Mouse (Mus musculus) kidney, adult 9 months (tissue): ENCODE results near the gene Srpk1.

ENCODE experiments used
- DNase-seq: peaks from one replicate; pipeline ENCODE4 v3.0.0; 2022

Srpk1 gene

DNA sequence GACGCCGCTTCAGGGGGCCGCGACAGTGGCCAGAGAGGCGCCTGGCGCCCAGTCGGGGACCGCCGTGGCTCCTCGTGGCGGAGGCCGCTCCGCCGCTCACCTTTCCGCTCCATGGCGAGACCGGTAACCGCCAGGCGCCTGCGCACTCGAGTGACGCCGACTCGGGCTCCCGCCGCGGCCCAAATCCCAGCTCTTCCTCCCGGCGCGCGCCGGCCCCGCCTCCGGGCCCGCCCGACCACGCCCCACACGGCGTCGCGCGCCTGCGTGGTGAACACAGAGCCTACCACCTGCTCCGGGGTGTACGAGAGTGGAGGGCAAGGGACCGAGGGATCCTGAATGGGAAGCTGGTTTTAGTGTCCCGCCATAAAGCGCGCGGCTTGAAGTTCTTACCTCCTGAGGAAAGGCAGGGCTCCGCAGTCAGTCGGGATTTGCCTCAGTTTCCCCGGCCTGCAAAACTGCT, at the start of gene Srpk1:
Gene Srpk1 (minus strand): TSS at position 410 of the 460 bp plus-strand sequence.
- DNase-seq = peak; percentile 90

DNA sequence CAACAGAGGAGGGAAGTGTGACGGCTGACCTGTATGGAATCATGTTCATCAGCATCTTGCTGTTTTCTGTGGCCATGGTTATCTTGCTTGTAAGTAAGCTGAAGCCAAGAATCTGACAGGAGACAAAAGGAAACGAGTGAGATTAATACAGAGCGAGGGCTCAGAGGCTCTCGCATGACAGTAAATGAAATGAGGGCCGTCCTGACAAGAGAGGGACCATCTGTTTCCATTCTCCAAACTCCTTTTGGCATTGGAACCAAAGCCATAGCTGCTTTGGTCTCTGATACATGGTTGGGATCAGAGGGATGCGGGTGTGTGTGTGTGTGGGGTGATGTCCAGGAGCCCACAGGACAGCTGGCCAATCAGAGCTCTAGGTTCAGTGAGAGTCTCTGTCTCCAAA, 37.1 kb upstream of the Srpk1 start:
- DNase-seq = no peak

- peak; percentile 17 for DNase-seq
Observed at GRCm38 (mm10) chr17:28657936-28658335, 35.4 kb upstream of the Srpk1 start.

DNA sequence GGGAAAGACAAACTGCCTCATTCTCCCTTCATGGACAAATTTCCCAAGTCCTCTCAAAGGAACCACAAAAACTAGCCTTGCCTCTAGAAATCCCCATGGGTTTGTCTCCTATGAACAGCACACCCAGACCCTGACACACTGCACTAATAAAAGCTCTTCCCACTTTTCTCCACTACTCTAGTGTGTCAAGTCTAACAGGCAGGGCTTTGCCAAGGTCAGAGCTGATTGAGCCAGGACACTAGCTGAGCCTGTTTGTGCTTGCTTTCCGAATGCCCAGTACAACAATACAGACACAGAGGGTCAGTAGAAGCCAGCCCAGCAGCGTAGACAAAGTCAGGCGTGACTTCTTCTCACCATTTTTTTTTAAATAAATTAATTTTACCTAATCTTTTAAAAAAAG, 27.8 kb upstream of the Srpk1 start:
- DNase-seq = no peak

DNA sequence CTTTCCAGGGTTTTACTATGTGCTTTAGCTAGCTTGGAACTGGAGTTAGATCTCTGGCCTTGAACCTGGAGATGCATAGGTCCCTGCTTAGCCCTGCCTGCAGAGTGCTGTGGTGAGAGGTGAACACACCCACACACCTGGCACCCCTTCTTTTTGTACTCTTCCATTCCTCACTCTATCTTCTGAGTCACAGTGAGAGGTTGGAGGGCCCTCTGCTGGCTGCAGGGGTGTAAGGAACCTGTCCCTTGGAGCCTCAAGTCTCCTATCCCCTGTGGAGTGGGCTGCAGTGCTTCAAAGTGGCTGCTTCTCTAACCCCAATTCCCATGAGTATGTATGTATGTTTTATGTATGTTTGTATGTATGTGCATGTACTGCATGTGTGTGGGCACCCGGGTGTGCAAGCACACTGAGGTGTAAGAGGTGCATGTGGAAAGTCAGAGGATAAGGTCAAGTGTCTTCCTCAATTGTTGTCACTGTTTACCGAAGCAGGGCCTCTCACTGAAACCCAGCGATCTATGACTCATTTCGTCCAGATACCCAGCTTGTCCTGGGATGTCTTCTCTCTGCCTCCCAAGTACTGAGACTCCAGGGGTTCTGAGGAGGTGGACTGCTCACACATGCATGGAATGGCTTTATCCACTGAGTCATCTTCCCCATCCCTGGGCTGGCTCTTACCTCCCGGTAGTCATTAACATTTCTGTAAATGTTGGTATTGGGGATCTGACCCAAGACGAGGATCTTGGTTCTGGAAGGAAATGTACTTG, 26.3 kb upstream of the Srpk1 start:
- peak; percentile 55 for DNase-seq

DNA sequence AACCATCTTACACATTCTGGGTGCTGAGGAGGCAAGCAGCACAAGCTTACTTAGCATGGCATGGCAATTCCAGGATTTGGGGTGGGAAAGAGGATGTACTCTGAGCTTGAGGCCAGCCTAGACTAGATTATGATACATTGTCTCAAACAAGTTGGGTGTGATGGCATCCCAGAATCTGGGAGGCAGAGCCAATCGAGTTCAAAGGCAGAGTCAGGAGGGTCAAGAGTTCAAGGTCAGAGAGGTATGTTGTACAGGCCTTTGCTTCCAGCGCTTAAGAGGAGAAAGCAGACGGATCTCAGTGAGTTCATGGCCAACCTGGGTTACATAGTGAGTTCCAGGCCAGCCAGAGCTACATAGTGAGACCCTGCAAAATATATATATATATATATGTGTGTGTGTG, 23.7 kb upstream of the Srpk1 start:
- DNase-seq = no peak

DNA sequence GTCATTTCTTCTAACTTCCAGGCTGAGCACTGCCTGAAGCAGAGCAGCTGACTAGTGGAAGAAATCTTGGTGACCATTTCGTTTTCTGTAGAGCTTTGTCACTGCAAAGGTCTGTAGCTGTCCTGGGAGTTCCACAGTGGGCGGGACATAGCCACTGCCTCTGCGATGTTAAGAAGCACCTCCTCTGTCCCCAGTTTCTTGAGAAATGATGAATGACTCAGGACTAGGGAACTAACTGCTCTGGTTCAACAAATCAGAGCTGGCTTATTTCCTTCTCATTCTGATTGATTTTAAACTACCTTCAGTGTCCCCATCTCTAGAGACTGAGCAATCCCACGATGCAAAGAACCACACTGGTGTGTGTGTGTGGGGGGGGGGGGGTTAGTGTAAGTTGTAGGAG, 21.6 kb upstream of the Srpk1 start:
- no peak for DNase-seq

- DNase-seq = no peak
Observed at GRCm38 (mm10) chr17:28643697-28644096, 21.2 kb upstream of the Srpk1 start.

DNA sequence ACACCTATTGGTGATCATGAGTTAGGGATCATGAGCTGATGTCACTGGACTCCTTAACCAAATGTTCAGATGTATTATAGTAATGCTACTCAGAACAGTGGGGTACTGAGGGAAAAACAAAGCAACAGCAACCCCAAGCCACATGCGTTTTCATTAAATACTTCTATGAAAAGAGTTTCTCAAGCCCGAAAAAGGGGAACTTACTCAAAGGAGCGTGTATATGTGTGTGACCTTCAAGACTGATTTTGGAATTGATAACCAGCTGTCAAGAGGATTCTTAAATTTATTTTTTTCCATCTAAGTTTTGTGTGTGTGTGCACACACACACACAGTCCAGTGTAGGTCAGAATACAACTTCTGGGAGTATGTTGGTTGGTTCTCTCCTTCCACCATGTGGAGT, 17.6 kb upstream of the Srpk1 start:
- no peak for DNase-seq

DNA sequence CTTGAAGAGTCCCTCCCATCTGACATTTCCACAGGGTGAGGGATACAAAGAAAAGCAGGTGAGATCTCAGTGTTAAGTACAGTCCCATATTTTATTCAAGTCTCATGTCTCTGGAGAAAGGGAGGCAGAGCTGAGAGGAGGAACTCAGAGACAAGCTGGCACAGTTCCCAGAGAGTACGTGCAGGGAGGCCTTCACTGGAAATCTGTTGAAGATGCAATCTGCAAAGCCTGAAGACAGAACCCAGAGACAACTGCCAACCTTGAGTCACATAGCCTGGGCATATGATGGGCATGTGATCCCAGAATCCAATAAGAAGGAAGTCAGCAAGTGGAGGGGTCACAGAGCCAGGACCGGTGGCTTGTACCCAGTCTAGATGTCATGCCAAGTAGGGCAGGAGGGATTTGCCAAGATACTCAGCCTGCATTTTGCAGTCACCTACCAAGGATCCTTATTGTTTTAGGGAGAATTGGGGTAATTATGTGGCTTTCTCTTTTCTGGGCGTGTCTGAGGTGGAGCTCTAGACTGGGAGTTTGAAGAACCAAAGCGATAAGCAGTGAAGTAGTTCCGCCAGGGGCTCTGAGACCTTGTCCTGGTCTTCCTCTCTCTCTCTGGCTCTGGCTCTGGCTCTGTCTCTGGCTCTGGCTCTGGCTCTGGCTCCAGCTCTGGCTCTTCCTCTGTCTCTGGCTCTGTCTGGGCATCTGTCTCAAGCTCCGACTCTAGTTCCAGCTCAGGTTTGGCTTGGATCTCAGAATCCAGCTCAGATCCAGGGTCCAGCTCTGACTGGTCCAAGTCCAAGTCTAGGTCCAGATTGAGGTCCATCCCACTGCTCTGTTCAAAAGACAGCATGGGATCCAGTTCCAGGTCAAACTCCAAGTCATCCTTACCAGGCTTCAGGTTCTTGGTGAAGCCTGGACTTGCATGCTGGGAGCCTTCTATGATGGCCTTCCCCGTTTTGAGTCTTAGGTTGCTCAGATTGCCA, 15.5 kb upstream of the Srpk1 start:
- peak; percentile 66 for DNase-seq

DNA sequence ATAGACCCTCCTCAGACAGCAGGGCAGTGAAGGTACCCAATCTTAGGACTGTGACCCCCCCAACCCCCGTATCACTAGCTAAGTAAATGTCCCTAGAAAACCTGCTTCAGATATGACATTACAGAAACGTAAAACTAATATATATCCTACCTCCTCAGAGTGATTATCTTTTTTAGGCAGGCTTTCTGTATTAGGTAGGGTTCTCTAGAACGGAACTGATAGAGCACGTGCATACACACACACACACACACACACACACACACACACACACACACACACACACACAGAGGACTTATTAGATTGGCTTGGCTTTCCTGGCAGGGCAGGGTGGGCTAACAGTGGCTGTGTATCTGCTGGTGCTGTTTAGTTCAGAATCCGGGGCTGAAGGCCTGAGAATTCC, 13.3 kb upstream of the Srpk1 start:
- DNase-seq = no peak

GRCm38 (mm10) chr17:28629125-28629524, 6.6 kb upstream of the Srpk1 start:
- DNase-seq = no peak

DNA sequence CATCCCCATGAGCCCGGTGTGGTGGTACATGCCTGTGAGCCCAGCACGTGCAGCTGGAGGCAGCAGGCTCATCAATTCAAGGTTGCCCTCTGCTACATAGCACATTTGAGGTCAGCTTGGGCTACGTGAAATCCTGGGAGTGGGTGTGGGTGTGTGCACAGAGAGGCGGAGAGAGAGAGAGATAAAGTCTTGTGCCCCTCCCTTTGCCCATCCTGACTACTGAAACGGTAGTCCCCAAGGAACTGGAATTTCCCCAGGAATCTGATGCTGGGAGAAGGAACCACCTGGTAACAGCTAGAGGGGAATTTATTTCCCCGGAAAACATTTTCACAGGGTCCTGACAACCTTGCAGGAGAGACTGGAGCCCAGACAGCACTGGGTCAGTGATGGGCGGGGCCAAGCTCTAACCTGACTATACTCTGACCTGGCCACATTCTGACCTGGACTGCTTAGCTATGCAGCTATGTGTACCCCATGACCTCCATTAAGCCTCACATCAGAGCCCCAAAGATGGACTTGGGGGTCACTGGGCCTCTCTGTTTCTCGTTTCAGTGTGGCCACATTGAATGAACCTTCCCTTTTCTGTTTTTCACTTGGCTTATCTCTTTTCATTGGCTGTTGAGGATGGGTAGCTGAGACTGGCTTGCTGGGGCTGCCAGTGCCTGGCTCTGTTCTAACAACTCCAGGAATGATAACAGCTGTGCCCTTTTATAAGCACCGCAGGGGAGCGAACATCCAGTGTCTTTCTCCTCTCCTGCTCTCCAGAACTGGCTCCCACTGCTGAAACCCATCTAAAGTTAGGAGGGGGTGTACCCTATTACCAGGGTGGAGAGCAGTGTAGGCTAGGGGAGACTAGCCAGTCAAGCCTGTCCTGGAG, 6.0 kb upstream of the Srpk1 start:
- DNase-seq = peak; percentile 27

DNA sequence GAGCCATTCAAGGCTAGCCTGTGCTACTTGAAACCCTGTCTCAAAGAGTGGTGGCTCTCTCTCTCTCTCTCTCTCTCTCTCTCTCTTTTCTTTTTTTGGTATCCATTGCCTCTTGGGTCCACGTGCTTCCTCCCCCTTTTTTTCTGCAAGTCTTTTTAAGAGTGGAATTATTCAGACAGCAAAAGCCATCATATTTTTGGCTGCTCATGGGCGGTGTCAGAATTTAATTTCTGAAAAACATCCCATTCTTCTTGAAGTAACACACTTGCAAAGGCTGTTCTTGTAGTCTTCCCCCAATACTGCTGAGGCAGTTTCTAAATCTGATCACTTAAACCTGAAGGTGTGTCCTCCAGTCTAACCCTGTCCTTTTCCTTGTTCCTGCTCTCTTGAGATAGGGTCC, 4.4 kb upstream of the Srpk1 start:
- no peak for DNase-seq

GRCm38 (mm10) chr17:28625327-28625726, 2.8 kb upstream of the Srpk1 start:
- DNase-seq = no peak

- DNase-seq = no peak
Observed at GRCm38 (mm10) chr17:28624841-28625240, 2.3 kb upstream of the Srpk1 start.

DNA sequence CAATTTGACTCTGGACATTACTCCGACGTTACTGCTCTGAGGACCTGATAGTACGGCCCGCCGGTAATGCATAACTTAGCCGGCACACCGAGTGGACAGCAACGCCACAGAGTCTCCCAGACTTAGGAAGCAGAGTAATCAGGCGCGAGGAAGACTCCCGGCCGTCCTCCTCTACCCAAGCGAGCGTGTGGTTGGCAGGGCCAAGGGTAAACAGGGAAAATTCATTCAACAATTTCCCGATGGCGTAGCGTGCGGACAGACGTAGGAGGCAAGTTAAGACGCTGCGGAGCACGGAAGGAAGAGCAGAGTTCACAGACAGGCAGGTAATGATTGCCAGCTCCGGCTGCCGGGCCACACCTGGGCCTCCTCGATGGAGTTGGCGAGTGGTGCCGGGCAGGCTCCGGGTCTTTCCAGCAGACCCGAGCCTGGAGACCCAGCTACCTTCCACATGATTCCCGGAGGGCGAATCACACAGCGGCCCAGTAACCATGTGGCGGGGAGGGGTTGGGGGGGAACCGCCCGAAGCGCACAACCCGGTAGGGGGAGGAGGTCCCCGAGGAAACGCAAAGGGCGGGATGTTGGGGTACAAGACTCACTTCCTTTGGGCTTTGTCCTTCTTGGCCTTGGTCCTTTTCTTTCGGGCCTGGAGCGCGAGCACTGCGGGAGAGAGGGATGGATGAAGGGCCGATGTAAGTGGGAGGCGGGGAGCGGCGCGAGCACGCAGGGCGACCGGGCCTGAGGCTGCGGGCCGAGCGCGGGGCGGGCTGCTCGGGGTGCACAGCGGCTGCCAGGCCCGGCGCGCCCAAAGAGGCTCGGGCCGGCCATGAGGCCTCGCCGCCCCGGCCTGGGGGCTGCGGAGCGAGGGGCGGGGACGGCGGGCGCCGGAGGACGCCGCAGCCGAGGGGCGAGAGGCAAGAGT, 869 bp downstream of the Srpk1 start:
- peak; percentile 80 for DNase-seq

DNA sequence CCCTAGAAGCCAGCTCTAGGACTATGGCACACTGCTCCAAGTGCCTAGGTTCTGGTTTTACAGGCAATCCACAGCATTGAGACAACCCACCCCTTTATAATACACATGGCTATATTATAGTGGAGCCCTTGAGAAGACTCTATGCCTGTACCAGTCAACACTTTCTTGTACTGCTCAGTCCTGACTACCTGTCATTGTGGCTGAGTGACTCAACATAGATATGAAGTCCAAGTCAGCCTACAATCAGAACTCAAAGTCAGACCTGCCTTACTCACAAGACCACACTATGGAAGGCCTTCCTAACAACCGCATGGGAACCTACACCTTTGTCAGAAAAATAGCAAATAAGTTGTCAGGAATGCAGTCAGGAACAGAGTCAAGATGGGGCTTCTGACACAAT, 3.7 kb downstream of the Srpk1 start:
- DNase-seq = no peak

DNA sequence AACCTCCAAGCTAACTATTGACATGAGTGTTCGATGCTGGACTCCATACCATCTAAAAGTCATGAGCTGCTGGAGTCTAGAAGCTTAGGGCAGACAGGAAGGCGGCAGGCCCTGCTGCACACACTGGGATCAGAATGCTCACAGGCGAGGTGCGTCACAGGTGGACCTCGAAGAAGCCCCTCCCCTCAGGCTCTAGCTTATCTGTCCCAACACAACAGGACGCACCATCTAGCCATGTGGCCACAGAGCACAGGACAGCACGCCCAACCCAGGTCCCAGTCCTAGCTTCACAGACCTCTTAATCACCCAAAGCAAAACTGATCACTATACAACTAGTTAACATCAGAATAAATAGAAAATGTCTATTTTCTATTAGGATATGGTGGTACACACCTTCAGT, 4.4 kb downstream of the Srpk1 start:
- no peak for DNase-seq

- DNase-seq = no peak
Observed at GRCm38 (mm10) chr17:28617636-28618035, 4.9 kb downstream of the Srpk1 start.

DNA sequence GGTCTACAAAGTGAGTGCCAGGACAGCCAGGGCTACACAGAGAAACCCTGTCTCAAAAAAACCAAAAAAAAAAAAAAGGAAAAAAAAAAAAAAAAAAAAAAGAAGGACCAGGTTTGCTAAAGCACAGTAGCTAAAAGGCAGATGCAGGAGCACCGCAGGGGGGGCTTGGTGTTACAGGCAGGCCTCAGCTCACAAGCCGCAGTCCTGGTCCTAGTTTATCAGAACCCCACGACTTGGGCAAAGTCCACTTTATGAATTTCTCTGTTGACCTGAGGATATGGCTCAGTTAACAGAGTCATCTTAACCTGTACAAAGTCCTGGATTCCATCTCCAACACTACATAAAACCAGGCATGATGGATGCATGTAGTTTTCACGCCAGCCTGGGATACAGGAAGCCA, 7.2 kb downstream of the Srpk1 start:
- DNase-seq = peak; percentile 70

GRCm38 (mm10) chr17:28613096-28613495, 9.4 kb downstream of the Srpk1 start:
- no peak for DNase-seq
